Mouse (Mus musculus) lung, postnatal 0 days (tissue): Measurements from ENCODE around the gene Pstpip1.

ENCODE experiments used
- CTCF ChIP-seq: IDR thresholded peaks from 2 replicates; pipeline ENCODE4 v1.5.1; 2016; ENCODE audit warnings: antibody characterized with exemption, mild to moderate bottlenecking
- EP300 ChIP-seq: IDR thresholded peaks from 2 replicates; pipeline ENCODE4 v1.6.1; 2016; ENCODE audit warnings: antibody characterized with exemption, mild to moderate bottlenecking, control low read depth

GRCm38 (mm10) chr9:56175316-56175715, 85.6 kb downstream of the Pstpip1 start:
- no peak for TF ChIP-seq CTCF
- no peak for TF ChIP-seq EP300
